ENCODE assay signal across 1 mouse cellular context in genomic region chr2:75462030-75462671, GRCm38 (mm10).
A peak's percentile ranks its signal among the peaks of the same experiment; 100 is the strongest.
TF ChIP-seq lines count a peak whose summit lies in the region.

No protein-coding gene starts in this region.

TF ChIP-seq in MEL, 35 proteins besides CTCF, POLR2A, EP300 and RAD21 (continued from another document):
- TF ChIP-seq MAZ (IDR thresholded peaks at IDR 0.05; ENCODE audit: low read depth, low read length) = no peak
- no peak; the same call in 1 of the 2 replicates for TF ChIP-seq POLR2AphosphoS2 (IDR thresholded peaks at IDR 0.05; ENCODE audit: low read length)
- TF ChIP-seq POLR2AphosphoS5 (IDR thresholded peaks at IDR 0.05; ENCODE audit: borderline replicate concordance, low read depth, low read length) = no peak
- no peak for TF ChIP-seq ELF1 (IDR thresholded peaks at IDR 0.05; ENCODE audit: low read depth, low read length)
- no peak for TF ChIP-seq JUND (IDR thresholded peaks at IDR 0.05; ENCODE audit: low read depth, low read length)
- no peak; the same call in 1 of the 2 replicates for TF ChIP-seq ZMIZ1 (IDR thresholded peaks at IDR 0.05; ENCODE audit: low read depth, low read length)
- no peak for TF ChIP-seq KAT2A (conservative IDR thresholded peaks at IDR 0.05; ENCODE audit: low read depth, low read length)
- no peak for TF ChIP-seq RCOR1 (IDR thresholded peaks at IDR 0.05; ENCODE audit: low read depth, low read length)
- TF ChIP-seq UBTF (IDR thresholded peaks at IDR 0.05; ENCODE audit: borderline replicate concordance, insufficient read depth, low read depth, low read length) = no peak
- TF ChIP-seq NELFE (IDR thresholded peaks at IDR 0.05; ENCODE audit: low read depth, low read length) = peak; percentile 48; the same call in 1 of the 2 replicates
- no peak for TF ChIP-seq MYB (IDR thresholded peaks at IDR 0.05; ENCODE audit: low read depth, low read length)
- TF ChIP-seq ZC3H11A (IDR thresholded peaks at IDR 0.05; ENCODE audit: low read depth, low read length) = no peak
TF ChIP-seq in MEL: peak in this region for 6.
